Mouse (Mus musculus) heart, embryonic 15.5 days (tissue): ENCODE measurements around the gene Efhd1. TPM values are rescaled to one million over a fixed set of nuclear protein-coding genes. Genes with fewer than 3 reads are reported as not detected.

Experiments used
- ATAC-seq: fragments of 200-750 bp; cut with Nextera tagmentation; replicated peaks from 2 replicates; pipeline ENCODE4 v1.8.0; 2017; ENCODE audit warnings: low read depth, moderate TSS enrichment; ENCODE audit not compliant: insufficient number of reproducible peaks, insufficient read depth, low FRiP score
- H3K27ac ChIP-seq: fragments of 300-500 bp; sonication (generic); 2 replicates; pipeline ENCODE4 v1.5.1; 2015; ENCODE audit warnings: mild to moderate bottlenecking, inconsistent platforms
- H3K27me3 ChIP-seq: fragments of 300-500 bp; sonication (generic); 2 replicates; pipeline ENCODE4 v1.6.1; 2015; ENCODE audit warnings: inconsistent platforms
- H3K36me3 ChIP-seq: fragments of 300-500 bp; sonication (generic); 2 replicates; pipeline ENCODE4 v1.6.1; 2015; ENCODE audit warnings: mild to moderate bottlenecking, inconsistent platforms
- H3K4me1 ChIP-seq: fragments of 300-500 bp; sonication (generic); replicated peaks from 2 replicates; pipeline ENCODE4 v1.6.1; 2015; ENCODE audit warnings: inconsistent platforms
- H3K4me2 ChIP-seq: fragments of 300-500 bp; sonication (generic); 2 replicates; pipeline ENCODE4 v1.6.1; 2015; ENCODE audit warnings: inconsistent platforms, mild to moderate bottlenecking, moderate library complexity
- H3K4me3 ChIP-seq: fragments of 300-500 bp; sonication (generic); 2 replicates; pipeline ENCODE4 v1.5.1; 2015; ENCODE audit warnings: mild to moderate bottlenecking, inconsistent platforms
- H3K9ac ChIP-seq: fragments of 300-500 bp; sonication (generic); 2 replicates; pipeline ENCODE4 v1.6.1; 2015; ENCODE audit warnings: mild to moderate bottlenecking, inconsistent platforms
- H3K9me3 ChIP-seq: fragments of 300-500 bp; sonication (generic); replicated peaks from 2 replicates; pipeline ENCODE4 v1.6.1; 2016; ENCODE audit warnings: inconsistent platforms
- WGBS: fragments of 180-500 bp; shearing (Covaris S2); methylation state at CpG from one replicate; pipeline ENCODE4 v1.1.7; 2015; ENCODE audit warnings: mixed read lengths; 5-methylcytosine and 5-hydroxymethylcytosine counted together
- polyA plus RNA-seq: library from polyadenylated mRNA; unstranded; fragments of >200 nt; fragmentation: Nextera tagmentation; extraction: Ambion mirVana; gene quantifications from 2 replicates; pipeline ENCODE4 v1.2.1, GENCODE M21; 2015

Efhd1 gene
- polyA plus RNA-seq, 1 experiment from 2014 or later: 0.23 TPM

DNA sequence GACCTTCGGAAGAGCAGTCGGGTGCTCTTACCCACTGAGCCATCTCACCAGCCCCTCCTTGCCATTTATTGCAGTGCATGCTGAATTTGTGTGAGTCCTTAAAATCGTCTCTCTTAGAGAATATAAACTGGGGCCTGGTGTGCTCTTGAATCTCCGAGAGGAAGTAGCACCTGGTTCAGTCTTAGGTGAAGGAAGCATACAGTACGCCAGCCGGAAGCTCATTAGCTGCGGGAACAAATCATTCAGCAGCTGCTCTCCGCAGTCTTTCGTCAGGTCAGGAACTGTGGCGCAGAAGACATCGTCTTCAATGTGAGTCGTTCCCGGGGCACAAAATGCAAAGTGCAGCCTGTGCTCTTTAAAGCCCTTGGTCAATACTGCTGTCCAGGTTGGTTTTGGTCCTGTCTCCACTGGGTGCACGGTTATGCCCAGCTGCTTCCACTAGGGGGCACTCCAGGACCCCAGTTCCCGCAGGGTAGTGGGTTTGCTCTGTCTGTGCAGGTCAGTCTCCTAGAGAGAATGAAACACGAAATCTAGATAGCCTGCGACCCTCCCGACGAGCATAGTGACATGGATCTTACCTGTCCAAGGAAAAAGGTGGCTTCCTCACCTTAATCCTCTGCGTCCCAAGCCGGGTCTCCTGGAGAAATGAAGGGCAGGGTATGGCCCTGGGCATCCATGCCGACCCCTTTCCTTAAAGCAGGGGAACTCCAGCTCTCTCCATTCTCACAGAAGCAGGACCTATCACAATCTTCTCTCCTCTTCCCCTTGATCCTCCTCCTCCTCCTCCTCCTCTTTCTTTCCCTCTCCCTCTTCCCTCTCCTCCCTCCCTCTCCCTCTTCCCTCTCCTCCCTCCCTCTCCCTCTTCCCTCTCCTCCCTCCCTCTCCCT is 18.0 kb upstream of the Efhd1 start:
- Histone ChIP-seq H3K4me2 (peak overlapping the region; percentile 37; the same call in 1 of the 2 replicates), H3K4me3 (no peak overlapping the region), H3K36me3 (no peaks in the 10 kb centered on the region), H3K27ac (no peak overlapping the region), H3K4me1 (peaks cover 5% of the 10 kb centered on the region), H3K27me3 (no peaks in the 10 kb centered on the region), H3K9ac (no peak overlapping the region), H3K9me3 (no peaks in the 10 kb centered on the region)
- 28% methylated on average over 22 of the region's 22 CpGs for WGBS
- peak; percentile 60; the same call in 1 of the 2 replicates for ATAC-seq

DNA sequence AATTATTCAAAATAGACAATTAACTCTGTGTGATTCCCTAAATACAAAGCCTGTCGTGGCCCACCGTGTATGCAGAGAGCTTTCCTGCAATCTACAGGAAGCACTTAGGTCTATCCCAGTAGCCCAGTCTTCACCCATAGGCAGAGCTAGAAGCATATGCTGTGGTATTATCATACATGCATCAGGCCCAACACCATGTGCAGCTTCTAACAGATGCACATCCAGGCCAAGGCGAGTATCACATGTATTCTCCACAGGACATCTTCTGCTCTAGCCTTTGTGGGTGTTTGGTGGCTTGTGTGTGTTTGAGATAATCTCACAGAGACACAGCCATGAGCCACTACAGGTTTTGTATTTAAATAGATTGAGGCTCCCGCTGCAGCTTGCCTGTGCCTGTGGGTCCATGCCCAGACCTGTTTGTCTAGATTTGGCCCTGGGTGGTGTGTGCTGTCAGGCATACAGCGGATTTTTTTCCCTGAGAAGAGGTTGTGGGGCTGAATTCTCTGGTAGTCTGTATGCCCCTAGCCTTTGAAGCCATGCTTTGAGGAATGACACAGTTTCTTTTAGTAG is 12.0 kb upstream of the Efhd1 start:
- no peak overlapping the region for H3K9ac ChIP-seq
- 65% methylated on average over 5 of the region's 5 CpGs for WGBS
- H3K27ac ChIP-seq: no peak overlapping the region
- no peak for ATAC-seq
- no peaks in the 10 kb centered on the region for H3K9me3 ChIP-seq
- H3K4me1 ChIP-seq: no peaks in the 10 kb centered on the region
- H3K27me3 ChIP-seq: peaks cover 5% of the 10 kb centered on the region
- H3K4me3 ChIP-seq: no peak overlapping the region
- no peak overlapping the region for H3K4me2 ChIP-seq
- H3K36me3 ChIP-seq: no peaks in the 10 kb centered on the region

DNA sequence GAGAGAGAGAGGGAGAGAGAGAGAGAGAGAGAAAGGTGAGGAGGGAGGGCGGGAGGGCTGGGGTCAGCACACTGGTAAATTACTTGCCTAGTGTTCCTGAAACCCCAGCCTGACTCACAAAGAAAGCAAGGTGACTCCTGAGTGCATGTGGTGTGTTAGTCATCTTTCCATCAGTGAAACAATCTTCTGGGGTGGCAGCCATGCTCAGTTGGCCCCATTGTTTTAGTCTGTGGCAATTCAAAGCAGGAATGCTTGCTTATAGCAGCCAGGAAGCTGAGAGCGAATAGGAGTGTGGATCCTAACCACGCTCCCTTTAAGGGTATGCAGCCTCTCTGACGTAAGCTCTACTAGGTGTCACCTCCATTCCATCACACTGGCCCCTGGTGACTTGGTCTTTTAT is 9.0 kb upstream of the Efhd1 start:
- Histone ChIP-seq H3K36me3 (no peaks in the 10 kb centered on the region), H3K27me3 (peaks cover 28% of the 10 kb centered on the region)

GRCm38 (mm10) chr1:87257691-87258090 is 6.5 kb upstream of the Efhd1 start:
- no peak overlapping the region for H3K4me2 ChIP-seq
- no peaks in the 10 kb centered on the region for H3K36me3 ChIP-seq
- H3K9ac ChIP-seq: no peak overlapping the region
- H3K4me3 ChIP-seq: no peak overlapping the region
- no peak overlapping the region for H3K27ac ChIP-seq
- peaks cover 52% of the 10 kb centered on the region for H3K27me3 ChIP-seq
- no peak for ATAC-seq
- peaks cover 3% of the 10 kb centered on the region for H3K4me1 ChIP-seq
- 19% methylated on average over 11 of the region's 11 CpGs for WGBS
- no peaks in the 10 kb centered on the region for H3K9me3 ChIP-seq

More for the DNA sequence above, 9.0 kb upstream of the Efhd1 start:
- peaks cover 3% of the 10 kb centered on the region for H3K4me1 ChIP-seq
- no peak overlapping the region for H3K4me2 ChIP-seq
- H3K9ac ChIP-seq: no peak overlapping the region
- H3K27ac ChIP-seq: no peak overlapping the region
- no peak for ATAC-seq
- WGBS: 63% methylated on average over 4 of the region's 4 CpGs
- no peak overlapping the region for H3K4me3 ChIP-seq
- no peaks in the 10 kb centered on the region for H3K9me3 ChIP-seq

DNA sequence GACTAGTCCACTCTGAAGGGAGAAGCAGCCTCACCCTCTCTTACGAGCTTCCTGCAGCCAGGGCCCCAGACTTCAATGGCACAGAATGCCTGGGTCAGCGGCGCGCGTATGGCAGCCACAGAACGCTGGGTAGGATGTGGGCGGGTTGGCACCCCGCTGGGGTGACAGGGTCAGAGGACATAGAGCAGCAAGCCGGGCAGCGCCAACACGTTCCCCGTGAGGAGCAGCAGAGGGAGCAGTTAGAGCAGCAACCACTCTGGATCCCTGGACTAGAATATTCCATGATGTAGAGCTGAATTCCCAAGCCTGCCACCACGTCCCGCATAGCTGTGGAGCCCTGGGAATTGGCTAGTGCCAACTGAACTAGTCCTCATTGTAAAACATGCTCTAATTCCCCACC is 5.7 kb upstream of the Efhd1 start:
- WGBS: 4% methylated on average over 14 of the region's 14 CpGs
- peak overlapping the region; percentile 30; the same call in 1 of the 2 replicates for H3K4me2 ChIP-seq

GRCm38 (mm10) chr1:87259316-87259715 is 4.8 kb upstream of the Efhd1 start:
- H3K27ac ChIP-seq: no peak overlapping the region
- no peaks in the 10 kb centered on the region for H3K9me3 ChIP-seq
- no peak for ATAC-seq
- whole genome bisulfite sequencing: 70% methylated on average over 2 of the region's 2 CpGs
- H3K9ac ChIP-seq: no peak overlapping the region
- H3K4me1 ChIP-seq: peaks cover 10% of the 10 kb centered on the region
- H3K4me3 ChIP-seq: no peak overlapping the region
- H3K27me3 ChIP-seq: peaks cover 67% of the 10 kb centered on the region
- H3K36me3 ChIP-seq: no peaks in the 10 kb centered on the region
- H3K4me2 ChIP-seq: no peak overlapping the region

More for the DNA sequence above, 5.7 kb upstream of the Efhd1 start:
- Histone ChIP-seq H3K9me3 (no peaks in the 10 kb centered on the region), H3K36me3 (no peaks in the 10 kb centered on the region), H3K4me1 (peaks cover 3% of the 10 kb centered on the region), H3K27ac (no peak overlapping the region), H3K4me3 (no peak overlapping the region), H3K27me3 (peaks cover 58% of the 10 kb centered on the region), H3K9ac (no peak overlapping the region)
- ATAC-seq: no peak

- Histone ChIP-seq H3K27ac (no peak overlapping the region), H3K9me3 (no peaks in the 10 kb centered on the region), H3K4me1 (peaks cover 24% of the 10 kb centered on the region), H3K4me3 (no peak overlapping the region), H3K27me3 (peaks cover 88% of the 10 kb centered on the region), H3K36me3 (no peaks in the 10 kb centered on the region), H3K9ac (no peak overlapping the region), H3K4me2 (no peak overlapping the region)
- ATAC-seq: no peak
- WGBS: 13% methylated on average over 9 of the region's 9 CpGs
Measured at GRCm38 (mm10) chr1:87263257-87263656, 906 bp upstream of the Efhd1 start.

DNA sequence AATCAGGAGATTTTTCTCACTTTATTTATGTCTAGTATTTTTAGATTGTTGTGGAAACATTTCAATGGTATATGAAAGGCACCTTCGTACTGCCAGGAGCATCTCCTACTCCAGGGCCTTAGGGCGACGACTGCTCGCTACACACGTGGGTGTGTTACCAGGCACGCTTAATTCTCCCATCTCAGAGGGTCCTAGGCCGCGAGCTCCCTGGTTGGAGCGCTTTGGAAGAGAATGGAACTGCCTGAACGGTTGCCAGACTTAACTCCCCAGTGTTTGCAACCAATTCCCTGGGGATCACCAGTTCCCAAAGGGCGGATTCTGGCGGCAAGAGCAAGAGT is 398 bp upstream of the Efhd1 start:
- 6% methylated on average over 12 of the region's 12 CpGs for WGBS
- H3K9ac ChIP-seq: no peak overlapping the region
- H3K4me1 ChIP-seq: peaks cover 24% of the 10 kb centered on the region
- H3K36me3 ChIP-seq: no peaks in the 10 kb centered on the region
- H3K4me3 ChIP-seq: peak overlapping the region; percentile 53
- peak overlapping the region; percentile 96 for H3K4me2 ChIP-seq
- H3K27me3 ChIP-seq: peaks cover 89% of the 10 kb centered on the region
- H3K9me3 ChIP-seq: no peaks in the 10 kb centered on the region
- no peak overlapping the region for H3K27ac ChIP-seq
- no peak for ATAC-seq

DNA sequence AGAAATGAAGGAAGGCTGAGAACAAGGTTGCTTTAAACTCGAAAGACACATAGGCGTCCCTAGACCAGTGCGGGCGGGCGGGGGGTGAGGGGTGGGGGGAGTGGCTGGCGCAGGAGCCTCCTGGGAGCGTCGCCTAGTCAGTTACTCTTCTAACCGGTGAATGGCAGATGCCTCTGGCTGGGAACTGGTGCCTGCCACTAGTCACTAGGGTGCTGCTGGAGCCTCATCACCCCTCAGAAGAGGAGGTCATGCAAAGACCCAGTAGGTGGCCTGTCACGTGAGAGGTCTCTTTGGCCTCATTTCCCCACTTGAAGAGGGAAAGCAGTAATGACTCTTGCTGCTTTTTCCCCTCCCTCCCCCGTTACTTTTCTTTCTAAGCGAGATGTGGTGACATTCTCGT is 1.0 kb downstream of the Efhd1 start:
- no peak for ATAC-seq
- Histone ChIP-seq H3K36me3 (no peaks in the 10 kb centered on the region), H3K4me3 (peak overlapping the region; percentile 53), H3K4me1 (peaks cover 26% of the 10 kb centered on the region), H3K9me3 (no peaks in the 10 kb centered on the region), H3K27ac (no peak overlapping the region), H3K27me3 (peaks cover 90% of the 10 kb centered on the region), H3K4me2 (peak overlapping the region; percentile 96), H3K9ac (no peak overlapping the region)
- 2% methylated on average over 13 of the region's 13 CpGs for WGBS

DNA sequence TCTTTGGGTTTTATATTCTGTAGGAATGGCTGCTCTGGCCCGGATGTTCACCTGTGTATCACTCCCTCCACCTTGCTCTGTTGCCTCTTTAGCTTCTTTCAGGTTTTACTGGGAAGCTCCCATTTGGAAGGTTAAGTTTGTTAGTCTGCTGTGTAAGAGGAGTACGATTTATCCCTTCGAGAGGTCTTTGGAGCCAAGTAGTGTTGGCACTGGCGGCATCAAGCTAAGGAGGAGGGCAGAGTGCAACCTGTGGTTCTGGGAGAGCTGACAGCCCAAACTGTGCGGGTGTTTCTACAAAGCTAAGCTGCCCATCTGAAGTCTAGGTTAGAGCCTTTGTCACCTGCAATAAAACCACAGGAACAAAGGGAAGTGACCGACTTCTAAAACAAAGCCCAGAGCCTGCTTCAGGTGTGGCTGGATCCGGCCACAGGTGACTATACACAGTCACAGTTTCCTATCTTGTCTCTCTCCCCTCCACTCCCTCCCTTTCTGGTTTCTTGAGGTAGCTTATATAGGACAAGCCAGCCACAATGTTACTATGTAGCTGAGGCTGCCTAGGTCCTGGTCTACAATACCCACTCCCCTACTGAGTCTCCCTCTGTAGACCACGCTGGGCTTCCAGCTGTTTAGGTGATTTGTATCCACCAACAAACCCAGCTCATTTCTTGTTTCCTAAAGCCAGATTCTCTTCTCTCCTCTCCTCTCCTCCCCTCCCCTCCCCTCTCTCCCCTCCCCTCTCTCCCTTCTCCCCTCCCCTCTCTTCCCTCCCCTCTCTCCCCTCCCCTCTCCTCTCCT is 2.3 kb downstream of the Efhd1 start:
- peak overlapping the region; percentile 96; the same call in 1 of the 2 replicates for H3K4me2 ChIP-seq
- H3K4me1 ChIP-seq: peaks cover 39% of the 10 kb centered on the region
- H3K36me3 ChIP-seq: no peaks in the 10 kb centered on the region
- 38% methylated on average over 8 of the region's 8 CpGs for WGBS
- H3K4me3 ChIP-seq: no peak overlapping the region
- no peak overlapping the region for H3K9ac ChIP-seq
- ATAC-seq: no peak
- H3K27ac ChIP-seq: no peak overlapping the region
- H3K27me3 ChIP-seq: peaks cover 78% of the 10 kb centered on the region
- no peaks in the 10 kb centered on the region for H3K9me3 ChIP-seq

DNA sequence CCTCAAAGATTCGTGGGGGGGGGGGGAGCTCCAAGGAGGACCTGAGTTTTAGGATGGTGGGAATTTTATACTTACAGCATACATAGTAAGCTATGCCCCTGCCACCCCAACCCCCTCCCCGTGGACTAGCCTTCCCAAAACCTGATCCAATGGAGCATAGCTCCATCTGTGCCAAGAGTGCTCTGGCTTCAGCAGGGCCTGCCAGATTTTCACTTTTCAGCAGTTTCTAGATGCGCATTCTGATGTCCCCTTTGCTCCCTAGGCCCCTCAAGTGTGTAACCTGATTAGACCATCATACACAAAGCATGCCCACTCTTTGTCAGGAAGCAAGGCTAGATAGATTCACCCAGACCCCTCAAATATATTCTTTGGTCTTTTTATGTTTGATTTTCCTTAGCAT is 6.0 kb downstream of the Efhd1 start:
- Histone ChIP-seq H3K27me3 (peaks cover 43% of the 10 kb centered on the region), H3K36me3 (no peaks in the 10 kb centered on the region), H3K27ac (no peak overlapping the region), H3K9ac (no peak overlapping the region), H3K4me2 (no peak overlapping the region), H3K4me3 (no peak overlapping the region), H3K9me3 (no peaks in the 10 kb centered on the region), H3K4me1 (peaks cover 35% of the 10 kb centered on the region)
- 46% methylated on average over 3 of the region's 3 CpGs for WGBS
- ATAC-seq: no peak
